Mouse (Mus musculus) bone marrow macrophage, adult 2 months (primary cell): ENCODE data around the gene Adamtsl1.

ENCODE experiments used
- CTCF ChIP-seq: IDR thresholded peaks from 2 replicates; pipeline ENCODE4 v1.5.1; 2012; ENCODE audit warnings: low read depth, mild to moderate bottlenecking, low read length, moderate library complexity
- POLR2A ChIP-seq: IDR thresholded peaks from 2 replicates; pipeline ENCODE4 v1.6.1; 2012; ENCODE audit warnings: mild to moderate bottlenecking, low read depth, low read length, borderline replicate concordance

GRCm38 (mm10) chr4:85483586-85483985 lies 30.4 kb upstream of the Adamtsl1 start:
- no peak for TF ChIP-seq POLR2A
- no peak for TF ChIP-seq CTCF
